Mouse (Mus musculus): ENCODE results near the gene Gm42417. TPM values are rescaled to one million over a fixed set of nuclear protein-coding genes. Genes with fewer than 3 reads are reported as not detected.

Gm42417 gene
- polyA plus RNA-seq (2012; rRNA removed), result 0.14 TPM in 1 of 2 replicates, not detected in the other

GRCm38 (mm10) chr1:36539186-36539585, at the start of gene Gm42417:
Gene Gm42417 (minus strand): TSS chr1:36539429.

GRCm38 (mm10) chr1:36558031-36558993, 19.1 kb upstream of the Gm42417 start, which contains the start of gene Sema4c:
Gene Sema4c (minus strand): TSS chr1:36558349.

GRCm38 (mm10) chr1:36546888-36547471, 7.8 kb upstream of the Gm42417 start, which contains the start of gene Ankrd39:
Gene Ankrd39 (minus strand): TSS chr1:36547445.

DNA sequence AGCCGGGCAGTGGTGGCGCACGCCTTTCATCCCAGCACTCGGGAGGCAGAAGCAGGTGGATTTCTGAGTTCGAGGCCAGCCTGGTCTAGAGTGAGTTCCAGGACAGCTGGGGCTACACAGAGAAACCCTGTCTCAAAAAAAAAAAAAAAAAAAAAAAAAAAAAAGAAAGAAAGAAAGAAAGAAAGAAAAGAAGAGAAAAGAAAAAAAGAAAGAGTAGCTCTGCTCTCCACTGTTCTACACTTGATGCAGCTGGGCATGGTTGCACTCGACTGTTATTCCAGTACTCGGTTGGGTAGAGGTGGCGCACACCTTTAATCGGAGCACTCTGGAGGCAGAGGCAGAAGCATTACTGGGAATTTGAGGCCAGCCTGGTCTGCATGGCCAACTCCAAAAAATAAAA, 2.4 kb downstream of the Gm42417 start, which contains the start of gene Ankrd23:
Gene Ankrd23 (minus strand): TSS at position 101 of the 400 bp plus-strand sequence.

DNA sequence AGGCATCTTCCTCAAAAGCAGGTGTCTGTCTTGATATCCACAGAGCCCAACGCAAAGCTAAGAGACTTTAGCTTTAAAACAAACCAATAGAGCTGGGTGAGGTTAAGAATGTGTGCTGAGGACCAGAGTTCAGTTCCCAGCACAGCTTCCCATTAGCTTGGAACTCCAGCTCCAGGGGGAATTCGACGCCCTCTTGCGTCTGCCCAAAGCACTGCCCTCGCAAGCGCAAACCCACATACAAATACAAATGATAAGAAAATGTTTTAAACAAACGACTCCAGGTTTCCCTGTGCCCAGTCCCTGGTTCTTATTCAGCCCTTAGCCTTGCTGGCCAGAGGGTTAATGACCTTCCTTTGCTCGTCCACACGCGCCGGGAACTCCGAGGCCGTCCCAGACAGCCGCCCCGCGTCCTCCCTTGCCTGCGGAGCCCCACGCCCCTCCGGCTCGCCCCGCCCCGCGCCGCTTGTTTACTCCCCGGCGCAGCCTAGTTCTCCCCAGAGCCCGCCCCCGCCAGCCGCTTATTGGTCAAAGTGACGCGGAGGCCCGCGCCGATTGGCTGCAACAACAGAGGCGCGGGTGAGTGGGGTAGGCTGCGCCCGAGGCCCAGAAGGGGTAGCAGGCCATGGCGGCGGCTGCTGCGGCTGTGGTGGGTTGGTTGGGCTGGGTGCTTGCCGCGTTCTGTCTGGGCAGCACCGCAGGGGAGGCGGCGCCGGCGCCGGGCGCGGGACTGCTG, 27.8 kb downstream of the Gm42417 start, which contains the start of gene Cnnm3:
Gene Cnnm3 (plus strand): TSS at position 579 of the 733 bp plus-strand sequence.

Other genes with a start within 250 kb of the Gm42417 start
- gene Arid5a, start 231.7 kb downstream of the Gm42417 start, polyA plus RNA-seq (2012; rRNA removed), result 1.7 and 2.5 TPM in 2 replicates
- gene Kansl3, start 170.2 kb downstream of the Gm42417 start, polyA plus RNA-seq (2012; rRNA removed), result 65.0 and 65.8 TPM in 2 replicates
- 0.08 and 0.13 TPM in 2 replicates for gene Fer1l5, start 167.1 kb downstream of the Gm42417 start, polyA plus RNA-seq (2012; rRNA removed)
- 39.1 and 42.7 TPM in 2 replicates for gene Lman2l, start 94.2 kb downstream of the Gm42417 start, polyA plus RNA-seq (2012; rRNA removed)
- gene Cnnm4, start 67.8 kb downstream of the Gm42417 start, polyA plus RNA-seq (2012; rRNA removed), result 5.0 and 5.3 TPM in 2 replicates
- gene Cnnm3, start 27.6 kb downstream of the Gm42417 start, polyA plus RNA-seq (2012; rRNA removed), result 29.8 and 32.0 TPM in 2 replicates
- 13.1 and 15.4 TPM in 2 replicates for gene Ankrd23, start 2.5 kb downstream of the Gm42417 start, polyA plus RNA-seq (2012; rRNA removed)
- 19.0 and 19.9 TPM in 2 replicates for gene Ankrd39, start 8.0 kb upstream of the Gm42417 start, polyA plus RNA-seq (2012; rRNA removed)
- 53.8 and 56.0 TPM in 2 replicates for gene Sema4c, start 18.9 kb upstream of the Gm42417 start, polyA plus RNA-seq (2012; rRNA removed)
- 0.27 and 0.30 TPM in 2 replicates for gene Fam178b, start 143.8 kb upstream of the Gm42417 start, polyA plus RNA-seq (2012; rRNA removed)
- 436 and 479 TPM in 2 replicates for gene Cox5b, start 152.0 kb upstream of the Gm42417 start, polyA plus RNA-seq (2012; rRNA removed)
- gene 4933424G06Rik, start 170.7 kb upstream of the Gm42417 start, polyA plus RNA-seq (2012; rRNA removed), result 0.31 and 0.32 TPM in 2 replicates
- 265 and 270 TPM in 2 replicates for gene Actr1b, start 175.0 kb upstream of the Gm42417 start, polyA plus RNA-seq (2012; rRNA removed)
- gene Zap70, start 222.4 kb upstream of the Gm42417 start, polyA plus RNA-seq (2012; rRNA removed), result 2.8 and 3.1 TPM in 2 replicates

Data from central nervous system, embryonic 18 days (tissue).